Mouse (Mus musculus) hindbrain, postnatal 0 days (tissue): ENCODE data around the gene Tctex1d1. TPM values are rescaled to one million over a fixed set of nuclear protein-coding genes. Genes with fewer than 3 reads are reported as not detected.

Experiments used
- ATAC-seq: fragments of 200-750 bp; cut with Nextera tagmentation; 2 replicates; pipeline ENCODE4 v1.8.0; 2017; ENCODE audit warnings: mild to moderate bottlenecking, moderate TSS enrichment, moderate library complexity
- DNase-seq: peaks from one replicate; pipeline ENCODE4 v3.0.0-alpha.2; 2015; ENCODE audit warnings: low spot score
- H3K27ac ChIP-seq: fragments of 300-500 bp; sonication (generic); 2 replicates; pipeline ENCODE4 v1.5.1; 2014; ENCODE audit warnings: mild to moderate bottlenecking
- H3K27me3 ChIP-seq: fragments of 300-500 bp; sonication (generic); 2 replicates; pipeline ENCODE4 v1.6.1; 2014; ENCODE audit warnings: low read length, mixed read lengths; ENCODE audit not compliant: insufficient read depth
- H3K36me3 ChIP-seq: fragments of 300-500 bp; sonication (generic); 2 replicates; pipeline ENCODE4 v1.6.1; 2014; ENCODE audit warnings: low read length, mixed read lengths; ENCODE audit not compliant: insufficient read depth
- H3K4me1 ChIP-seq: fragments of 300-500 bp; sonication (generic); 2 replicates; pipeline ENCODE4 v1.6.1; 2014; ENCODE audit warnings: antibody characterized with exemption, low read length, mixed read lengths; ENCODE audit not compliant: insufficient read depth
- H3K4me2 ChIP-seq: fragments of 300-500 bp; sonication (generic); 2 replicates; pipeline ENCODE4 v1.6.1; 2014; ENCODE audit warnings: low read depth, mild to moderate bottlenecking, low read length, moderate library complexity, mixed read lengths
- H3K4me3 ChIP-seq: fragments of 300-500 bp; sonication (generic); 2 replicates; pipeline ENCODE4 v1.5.1; 2014; ENCODE audit warnings: low read length
- H3K9ac ChIP-seq: fragments of 300-500 bp; sonication (generic); replicated peaks from 2 replicates; pipeline ENCODE4 v1.6.1; 2014; ENCODE audit warnings: mild to moderate bottlenecking, low read length, moderate library complexity, mixed read lengths
- H3K9me3 ChIP-seq: fragments of 300-500 bp; sonication (generic); 2 replicates; pipeline ENCODE4 v1.6.1; 2016; ENCODE audit warnings: low read length, mixed read lengths
- CTCF ChIP-seq: IDR thresholded peaks from 2 replicates; pipeline ENCODE4 v1.5.1; 2016; ENCODE audit warnings: antibody characterized with exemption, control low read depth, low read depth
- WGBS: fragments of 180-500 bp; shearing (Covaris S2); extraction: QIAGEN DNeasy Blood & Tissue Kit; methylation state at CpG from one replicate; pipeline ENCODE4 v1.1.7; 2014; 5-methylcytosine and 5-hydroxymethylcytosine counted together
- polyA plus RNA-seq: library from polyadenylated mRNA; unstranded; fragments of >200 nt; fragmentation: Nextera tagmentation; extraction: Ambion mirVana; gene quantifications from 2 replicates; pipeline ENCODE4 v1.2.1, GENCODE M21; 2015
- total RNA-seq: library from RNA; depleted of rRNA; stranded (reverse); fragments of >200 nt; gene quantifications from 2 replicates; pipeline ENCODE4 v1.2.3, GENCODE M21; 2014

The Tctex1d1 gene
- total and polyA plus RNA-seq, 2 experiments from 2014 or later = 0.73 to 2.5 TPM

DNA sequence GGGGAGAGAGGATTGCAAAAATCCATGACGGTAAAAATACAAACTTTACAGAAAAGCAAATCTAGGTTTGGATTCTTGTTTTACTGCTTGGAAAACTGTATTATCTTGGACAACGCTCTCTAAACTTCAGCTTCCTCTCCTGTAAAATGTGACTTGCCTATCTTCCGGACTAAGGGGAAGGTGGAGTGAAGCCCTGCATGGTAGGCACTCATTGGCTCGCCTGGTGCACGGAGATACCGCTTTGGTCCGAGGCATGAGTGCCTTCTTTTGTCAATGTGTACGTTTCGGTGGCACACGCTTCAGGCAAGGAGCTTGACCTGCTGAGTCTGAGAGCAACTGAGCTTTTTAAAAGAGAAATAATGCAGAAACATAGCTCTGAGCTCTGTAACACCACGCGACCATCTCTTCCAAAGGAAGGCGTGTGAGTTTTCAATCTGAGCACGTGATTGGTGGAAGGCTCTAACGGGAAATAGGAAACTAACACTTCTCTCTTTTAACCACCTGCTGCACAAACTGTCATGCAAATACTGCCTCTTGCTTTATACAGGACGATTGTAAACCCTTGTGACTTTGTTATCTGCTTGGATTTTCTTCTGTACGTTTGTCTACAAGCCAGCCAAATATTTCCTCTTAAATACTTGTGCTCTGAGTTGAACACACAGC, 23.0 kb upstream of the Tctex1d1 start:
- H3K4me1 ChIP-seq = no peaks in the 10 kb centered on the region
- no peak for DNase-seq
- no peaks in the 10 kb centered on the region for H3K9me3 ChIP-seq
- no peak for ATAC-seq
- H3K27me3 ChIP-seq = no peaks in the 10 kb centered on the region
- H3K27ac ChIP-seq = no peak overlapping the region
- TF ChIP-seq CTCF = no peak
- no peak overlapping the region for H3K4me3 ChIP-seq
- no peaks in the 10 kb centered on the region; the same call in 1 of the 2 replicates for H3K36me3 ChIP-seq
- no peak overlapping the region for H3K4me2 ChIP-seq
- H3K9ac ChIP-seq = no peak overlapping the region
- 72% methylated on average over 17 of the region's 17 CpGs for WGBS

DNA sequence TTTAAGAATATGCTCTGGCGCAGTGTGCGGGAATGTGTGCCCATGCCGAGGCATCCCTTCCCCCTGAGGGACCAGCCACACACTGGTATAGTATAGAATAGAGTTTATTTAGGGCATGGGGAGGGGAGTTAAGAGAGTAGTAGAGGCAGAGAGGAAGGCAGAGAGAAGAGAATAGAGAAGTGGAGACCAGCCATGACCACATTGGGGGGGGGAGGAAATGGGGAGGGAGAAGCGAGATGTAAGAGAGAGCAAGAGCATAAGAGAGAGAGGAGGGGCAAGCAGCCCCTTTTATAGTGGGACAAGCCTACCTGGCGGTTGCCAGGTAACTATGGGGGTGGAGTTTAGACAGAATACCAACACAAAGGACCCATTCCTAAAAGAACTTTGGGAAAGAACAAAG, 19.0 kb upstream of the Tctex1d1 start:
- WGBS = 79% methylated on average over 5 of the region's 5 CpGs
- Histone ChIP-seq H3K27me3 (no peaks in the 10 kb centered on the region), H3K36me3 (no peaks in the 10 kb centered on the region; the same call in 1 of the 2 replicates), H3K27ac (no peak overlapping the region), H3K4me3 (no peak overlapping the region), H3K9ac (no peak overlapping the region), H3K4me1 (no peaks in the 10 kb centered on the region), H3K4me2 (no peak overlapping the region), H3K9me3 (no peaks in the 10 kb centered on the region)
- DNase-seq (no peak), ATAC-seq (no peak)
- no peak for TF ChIP-seq CTCF

DNA sequence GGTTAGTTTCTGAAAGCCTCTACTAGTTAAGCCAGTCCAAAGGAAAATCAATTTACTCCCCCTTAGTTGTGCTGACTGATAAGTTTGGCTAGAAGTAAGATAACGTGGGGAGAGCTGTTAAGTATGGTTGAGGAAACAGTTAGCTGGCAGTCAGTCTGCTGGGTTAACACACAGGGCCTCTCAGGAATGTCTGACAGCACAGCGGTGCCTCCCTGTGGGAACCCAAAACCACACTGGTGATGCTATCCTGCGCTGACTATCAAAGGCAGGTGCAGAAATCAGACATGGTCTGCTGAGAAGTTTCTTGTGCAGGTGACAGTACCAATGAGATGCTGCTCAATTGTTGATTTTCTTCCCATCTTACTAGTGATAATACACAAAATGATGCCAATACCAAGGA, 14.2 kb upstream of the Tctex1d1 start:
- Histone ChIP-seq H3K27me3 (no peaks in the 10 kb centered on the region), H3K9ac (no peak overlapping the region), H3K9me3 (no peaks in the 10 kb centered on the region), H3K4me1 (no peaks in the 10 kb centered on the region), H3K4me3 (no peak overlapping the region), H3K36me3 (peaks cover 10% of the 10 kb centered on the region; the same call in 1 of the 2 replicates), H3K27ac (no peak overlapping the region), H3K4me2 (no peak overlapping the region)
- DNase-seq = no peak
- no peak for ATAC-seq
- no peak for TF ChIP-seq CTCF
- 62% methylated on average over 3 of the region's 3 CpGs for WGBS

DNA sequence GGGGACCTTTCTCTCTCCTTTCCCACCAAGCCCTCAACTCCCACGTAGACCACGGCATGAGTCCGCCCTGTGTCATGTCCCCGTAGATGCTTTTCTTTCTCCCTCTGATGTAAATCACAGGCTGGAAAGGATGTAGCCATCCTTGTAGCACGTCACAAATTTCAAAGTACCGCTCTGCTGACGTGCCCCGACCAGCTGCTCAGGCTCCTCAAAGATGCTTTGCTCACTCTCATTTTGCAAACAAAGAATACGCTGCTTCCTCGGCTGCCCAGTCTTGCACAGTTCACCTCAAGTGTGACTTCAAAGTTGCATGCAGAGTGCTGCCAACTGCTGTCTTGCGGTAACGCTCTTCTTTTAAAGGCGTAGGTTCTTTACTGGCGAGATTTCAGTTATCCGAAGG, 10.6 kb upstream of the Tctex1d1 start:
- H3K27me3 ChIP-seq = no peaks in the 10 kb centered on the region
- TF ChIP-seq CTCF = no peak
- ATAC-seq = no peak
- no peak overlapping the region for H3K9ac ChIP-seq
- no peak for DNase-seq
- H3K4me1 ChIP-seq = no peaks in the 10 kb centered on the region
- H3K27ac ChIP-seq = no peak overlapping the region
- H3K4me3 ChIP-seq = no peak overlapping the region
- H3K9me3 ChIP-seq = no peaks in the 10 kb centered on the region
- H3K4me2 ChIP-seq = no peak overlapping the region
- H3K36me3 ChIP-seq = peaks cover 14% of the 10 kb centered on the region; the same call in 1 of the 2 replicates
- 84% methylated on average over 15 of the region's 15 CpGs for WGBS

DNA sequence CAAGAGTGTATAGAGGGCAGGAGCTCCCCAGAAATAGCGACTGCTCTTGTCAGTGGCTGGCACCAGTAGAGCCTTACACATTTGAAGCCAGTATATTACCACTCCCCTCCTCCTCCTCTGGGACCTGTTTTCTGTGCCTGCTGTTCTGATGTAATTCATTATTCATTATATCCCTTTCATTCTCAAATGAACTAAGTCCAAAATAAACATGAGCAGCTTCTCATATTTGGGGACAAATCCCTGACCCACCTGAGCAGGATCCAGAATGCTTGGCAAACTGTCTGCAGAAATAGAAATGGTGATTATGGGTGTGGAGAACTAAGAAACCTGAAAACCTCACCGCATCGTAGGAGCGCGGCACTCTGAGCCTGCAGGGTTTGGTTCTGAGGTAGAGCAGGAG, 8.8 kb upstream of the Tctex1d1 start:
- no peaks in the 10 kb centered on the region for H3K27me3 ChIP-seq
- TF ChIP-seq CTCF = no peak
- no peak for DNase-seq
- H3K4me1 ChIP-seq = no peaks in the 10 kb centered on the region
- H3K9me3 ChIP-seq = no peaks in the 10 kb centered on the region
- 0 out of 2 replicates have a peak, but pooled peaks cover 14% of the 10 kb centered on the region for H3K36me3 ChIP-seq
- no peak overlapping the region for H3K27ac ChIP-seq
- H3K9ac ChIP-seq = no peak overlapping the region
- no peak for ATAC-seq
- H3K4me2 ChIP-seq = no peak overlapping the region
- WGBS = 91% methylated on average over 5 of the region's 5 CpGs
- H3K4me3 ChIP-seq = no peak overlapping the region

DNA sequence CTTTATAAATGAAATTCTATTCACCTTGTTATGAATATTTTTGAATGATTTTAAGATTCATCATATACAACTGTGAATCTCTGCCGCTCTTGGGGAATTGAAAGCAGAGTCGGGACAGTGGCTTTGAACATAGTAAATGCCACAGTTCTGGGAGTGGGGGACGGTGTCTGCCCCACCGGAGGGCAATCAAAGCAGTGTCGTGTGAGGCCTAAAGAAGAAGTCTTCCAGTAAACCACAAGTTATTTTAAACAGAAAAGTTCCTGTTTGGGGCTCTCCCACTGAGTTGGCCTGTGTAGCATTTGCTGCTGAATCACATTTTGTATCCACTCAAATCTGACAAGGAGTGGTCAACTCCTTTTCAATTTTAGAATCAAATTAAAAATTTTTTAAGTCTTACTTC, 7.2 kb upstream of the Tctex1d1 start:
- DNase-seq (no peak), ATAC-seq (no peak)
- no peak overlapping the region for H3K4me3 ChIP-seq
- H3K4me2 ChIP-seq = no peak overlapping the region
- H3K27ac ChIP-seq = no peak overlapping the region
- WGBS = 79% methylated on average over 5 of the region's 5 CpGs
- no peaks in the 10 kb centered on the region for H3K4me1 ChIP-seq
- 0 out of 2 replicates have a peak, but pooled peaks cover 13% of the 10 kb centered on the region for H3K36me3 ChIP-seq
- TF ChIP-seq CTCF = no peak
- H3K9ac ChIP-seq = no peak overlapping the region
- H3K9me3 ChIP-seq = no peaks in the 10 kb centered on the region
- no peaks in the 10 kb centered on the region for H3K27me3 ChIP-seq

DNA sequence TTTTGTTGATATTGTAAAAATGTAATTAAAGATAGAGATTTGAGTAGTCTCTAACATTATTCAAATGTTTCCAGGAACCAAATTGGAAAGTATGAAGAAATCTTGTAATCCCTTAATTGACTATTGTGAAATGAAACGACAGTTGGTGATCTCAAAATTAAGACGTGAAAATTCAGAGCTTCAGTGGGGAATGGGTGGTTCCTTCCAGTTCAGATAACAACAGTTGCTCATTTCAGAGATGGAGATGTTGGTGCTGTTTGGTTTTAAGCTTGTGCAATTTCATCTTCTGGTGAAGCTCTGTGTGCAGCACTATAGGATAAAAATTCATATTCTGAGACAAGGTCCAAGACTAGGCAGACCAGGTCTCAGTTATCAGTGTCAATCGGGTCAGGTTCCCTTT, 6.3 kb upstream of the Tctex1d1 start:
- WGBS = 75% methylated on average over 3 of the region's 3 CpGs
- H3K4me2 ChIP-seq = no peak overlapping the region
- no peak for TF ChIP-seq CTCF
- DNase-seq (no peak), ATAC-seq (no peak)
- no peak overlapping the region for H3K4me3 ChIP-seq
- no peak overlapping the region for H3K9ac ChIP-seq
- no peaks in the 10 kb centered on the region for H3K4me1 ChIP-seq
- H3K36me3 ChIP-seq = 0 out of 2 replicates have a peak, but pooled peaks cover 9% of the 10 kb centered on the region
- no peak overlapping the region for H3K27ac ChIP-seq
- no peaks in the 10 kb centered on the region for H3K27me3 ChIP-seq
- no peaks in the 10 kb centered on the region for H3K9me3 ChIP-seq
